Mouse (Mus musculus) neural tube, embryonic 12.5 days (tissue): ENCODE results near the gene Zfp605. TPM values are rescaled to one million over a fixed set of nuclear protein-coding genes. Genes with fewer than 3 reads are reported as not detected.
A peak's percentile ranks its signal among the peaks of the same experiment; 100 is the strongest.

Experiments used
- ATAC-seq: fragments of 200-750 bp; cut with Nextera tagmentation; 2 replicates; pipeline ENCODE4 v1.8.0; 2017; ENCODE audit warnings: low read depth, mild to moderate bottlenecking, moderate TSS enrichment, moderate library complexity; ENCODE audit not compliant: low FRiP score
- H3K27ac ChIP-seq: fragments of 300-500 bp; sonication (generic); 2 replicates; pipeline ENCODE4 v1.5.1; 2016
- H3K27me3 ChIP-seq: fragments of 300-500 bp; sonication (generic); replicated peaks from 2 replicates; pipeline ENCODE4 v1.6.1; 2016; ENCODE audit warnings: mild to moderate bottlenecking
- H3K36me3 ChIP-seq: fragments of 300-500 bp; sonication (generic); 2 replicates; pipeline ENCODE4 v1.6.1; 2016; ENCODE audit warnings: mild to moderate bottlenecking
- H3K4me1 ChIP-seq: fragments of 300-500 bp; sonication (generic); 2 replicates; pipeline ENCODE4 v1.6.1; 2016
- H3K4me2 ChIP-seq: fragments of 300-500 bp; sonication (generic); replicated peaks from 2 replicates; pipeline ENCODE4 v1.6.1; 2016; ENCODE audit warnings: mild to moderate bottlenecking
- H3K4me3 ChIP-seq: fragments of 300-500 bp; sonication (generic); 2 replicates; pipeline ENCODE4 v1.5.1; 2016
- H3K9ac ChIP-seq: fragments of 300-500 bp; sonication (generic); 2 replicates; pipeline ENCODE4 v1.6.1; 2016; ENCODE audit warnings: mild to moderate bottlenecking
- H3K9me3 ChIP-seq: fragments of 300-500 bp; sonication (generic); 2 replicates; pipeline ENCODE4 v1.6.1; 2016; ENCODE audit warnings: mild to moderate bottlenecking
- WGBS: fragments of 180-500 bp; shearing (Covaris S2); methylation state at CpG from one replicate; pipeline ENCODE4 v1.1.7; 2016; 5-methylcytosine and 5-hydroxymethylcytosine counted together
- polyA plus RNA-seq: library from polyadenylated mRNA; unstranded; fragments of >200 nt; fragmentation: Nextera tagmentation; extraction: Ambion mirVana; gene quantifications from 2 replicates; pipeline ENCODE4 v1.2.1, GENCODE M21; 2016

Gene Zfp605
- polyA plus RNA-seq, 1 experiment from 2014 or later: 9.3 TPM

GRCm38 (mm10) chr5:110135293-110136086 lies 25.6 kb downstream of the Zfp605 start, which contains the start of gene Chfr:
TSS of gene Chfr (plus strand) at chr5:110135842.
- Histone ChIP-seq H3K4me3 (peak within 1 kb of the TSS; percentile 83), H3K27ac (0 out of 2 replicates have a peak within 1 kb of the TSS, but pooled peaks have one; percentile 8), H3K4me1 (no peaks in the 10 kb centered on the region), H3K9me3 (peaks cover 1% of the 10 kb centered on the region; the same call in 1 of the 2 replicates), H3K36me3 (peaks cover 19% of the 10 kb centered on the region), H3K27me3 (no peaks in the 10 kb centered on the region), H3K9ac (peak within 1 kb of the TSS; percentile 79), H3K4me2 (peak within 1 kb of the TSS; percentile 62)
- peak; percentile 100 for ATAC-seq
- WGBS: 4% methylated on average over 46 of the region's 46 CpGs

GRCm38 (mm10) chr5:110136087-110136464 lies 26.2 kb downstream of the Zfp605 start:
- peak overlapping the region; percentile 79 for H3K9ac ChIP-seq
- no peaks in the 10 kb centered on the region for H3K27me3 ChIP-seq
- H3K4me3 ChIP-seq: peak overlapping the region; percentile 83
- peaks cover 17% of the 10 kb centered on the region for H3K36me3 ChIP-seq
- peak; percentile 64 for ATAC-seq
- H3K27ac ChIP-seq: 0 out of 2 replicates have a peak overlapping the region, but pooled peaks have one; percentile 8
- peak overlapping the region; percentile 62 for H3K4me2 ChIP-seq
- no peaks in the 10 kb centered on the region for H3K4me1 ChIP-seq
- H3K9me3 ChIP-seq: no peaks in the 10 kb centered on the region
- 6% methylated on average over 18 of the region's 18 CpGs for WGBS

DNA sequence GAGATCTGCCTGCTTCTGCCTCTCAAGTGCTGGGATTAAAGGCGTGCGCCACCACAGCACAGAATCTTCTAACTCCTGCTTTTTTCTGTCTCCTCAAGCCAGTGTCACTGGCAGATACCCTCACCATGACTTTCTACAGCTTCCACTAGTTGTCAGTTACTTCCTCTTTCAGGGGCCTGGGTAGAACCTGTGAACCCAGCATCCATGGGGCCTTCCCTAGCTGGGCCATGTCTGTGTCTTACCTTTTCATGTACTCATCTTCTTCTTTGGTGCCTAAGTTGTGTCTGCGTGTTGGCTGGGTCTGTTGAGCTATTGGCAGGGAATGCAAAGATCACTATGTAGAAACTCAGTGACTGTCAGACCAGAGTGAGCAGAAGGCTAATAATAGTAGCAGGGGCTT lies 27.9 kb downstream of the Zfp605 start:
- Histone ChIP-seq H3K4me1 (no peaks in the 10 kb centered on the region), H3K4me2 (no peak overlapping the region), H3K4me3 (no peak overlapping the region), H3K36me3 (peaks cover 24% of the 10 kb centered on the region), H3K27me3 (no peaks in the 10 kb centered on the region), H3K27ac (no peak overlapping the region), H3K9ac (no peak overlapping the region), H3K9me3 (no peaks in the 10 kb centered on the region)
- no peak for ATAC-seq
- 94% methylated on average over 3 of the region's 3 CpGs for WGBS

- H3K27ac ChIP-seq: no peak overlapping the region
- H3K4me2 ChIP-seq: no peak overlapping the region
- H3K4me1 ChIP-seq: no peaks in the 10 kb centered on the region
- no peak overlapping the region for H3K4me3 ChIP-seq
- WGBS: 94% methylated on average over 3 of the region's 3 CpGs
- no peaks in the 10 kb centered on the region for H3K9me3 ChIP-seq
- no peaks in the 10 kb centered on the region for H3K27me3 ChIP-seq
- H3K36me3 ChIP-seq: peaks cover 35% of the 10 kb centered on the region
- ATAC-seq: no peak
- no peak overlapping the region for H3K9ac ChIP-seq
These were observed 29.4 kb downstream of the Zfp605 start for GRCm38 (mm10) chr5:110139325-110139724.

GRCm38 (mm10) chr5:110140424-110140823 lies 30.5 kb downstream of the Zfp605 start:
- no peak for ATAC-seq
- H3K9me3 ChIP-seq: no peaks in the 10 kb centered on the region
- 94% methylated on average over 7 of the region's 7 CpGs for WGBS
- no peaks in the 10 kb centered on the region for H3K4me1 ChIP-seq
- no peak overlapping the region for H3K9ac ChIP-seq
- H3K36me3 ChIP-seq: peaks cover 45% of the 10 kb centered on the region
- H3K4me3 ChIP-seq: no peak overlapping the region
- H3K4me2 ChIP-seq: no peak overlapping the region
- no peaks in the 10 kb centered on the region for H3K27me3 ChIP-seq
- no peak overlapping the region for H3K27ac ChIP-seq

DNA sequence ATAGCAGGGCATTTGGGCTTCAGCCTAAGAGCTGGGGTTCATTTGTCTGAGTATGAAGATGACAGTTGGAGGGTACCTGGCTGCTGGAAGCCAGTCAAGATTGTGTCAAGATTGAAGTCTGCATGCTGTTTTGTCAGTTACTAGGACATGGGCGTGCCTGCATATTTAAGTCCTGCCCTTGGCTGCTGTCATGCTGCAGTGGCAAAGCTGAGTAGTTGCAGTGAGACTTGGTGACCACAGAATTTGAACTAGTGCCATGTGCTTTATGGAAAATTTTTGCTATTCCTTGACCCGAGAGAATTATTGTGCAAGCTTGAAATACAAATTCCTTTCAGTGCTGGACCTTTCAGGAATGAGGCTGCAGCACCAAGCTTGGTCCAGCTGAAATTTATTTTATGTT lies 32.4 kb downstream of the Zfp605 start:
- H3K27me3 ChIP-seq: no peaks in the 10 kb centered on the region
- H3K4me1 ChIP-seq: no peaks in the 10 kb centered on the region
- no peak overlapping the region for H3K9ac ChIP-seq
- peaks cover 61% of the 10 kb centered on the region for H3K36me3 ChIP-seq
- ATAC-seq: no peak
- no peak overlapping the region for H3K4me2 ChIP-seq
- no peak overlapping the region for H3K27ac ChIP-seq
- no peaks in the 10 kb centered on the region for H3K9me3 ChIP-seq
- 96% methylated on average over 2 of the region's 2 CpGs for WGBS
- no peak overlapping the region for H3K4me3 ChIP-seq

DNA sequence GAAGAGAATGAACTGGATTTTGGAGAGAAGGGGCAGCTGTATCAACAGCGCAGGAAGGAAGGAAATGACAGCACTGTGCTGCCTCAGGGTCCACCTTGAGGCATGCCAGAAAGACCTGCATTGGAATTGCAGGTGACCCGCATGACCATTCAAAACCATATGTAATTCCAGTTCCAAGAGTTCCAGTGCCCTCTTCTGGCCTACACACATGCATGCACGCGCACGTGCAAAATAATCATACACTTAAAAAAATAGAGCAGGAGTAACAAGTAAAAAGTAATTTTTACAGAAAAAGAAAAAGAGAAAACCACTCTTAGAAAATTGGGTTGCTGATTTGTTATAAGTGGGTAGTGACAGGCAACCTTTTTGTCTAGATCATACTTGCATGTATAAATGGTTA lies 33.1 kb downstream of the Zfp605 start:
- no peak overlapping the region for H3K4me2 ChIP-seq
- H3K27ac ChIP-seq: no peak overlapping the region
- H3K9me3 ChIP-seq: no peaks in the 10 kb centered on the region
- H3K36me3 ChIP-seq: peaks cover 67% of the 10 kb centered on the region
- no peaks in the 10 kb centered on the region for H3K27me3 ChIP-seq
- no peak overlapping the region for H3K9ac ChIP-seq
- WGBS: 92% methylated on average over 5 of the region's 5 CpGs
- no peaks in the 10 kb centered on the region for H3K4me1 ChIP-seq
- no peak for ATAC-seq
- no peak overlapping the region for H3K4me3 ChIP-seq

DNA sequence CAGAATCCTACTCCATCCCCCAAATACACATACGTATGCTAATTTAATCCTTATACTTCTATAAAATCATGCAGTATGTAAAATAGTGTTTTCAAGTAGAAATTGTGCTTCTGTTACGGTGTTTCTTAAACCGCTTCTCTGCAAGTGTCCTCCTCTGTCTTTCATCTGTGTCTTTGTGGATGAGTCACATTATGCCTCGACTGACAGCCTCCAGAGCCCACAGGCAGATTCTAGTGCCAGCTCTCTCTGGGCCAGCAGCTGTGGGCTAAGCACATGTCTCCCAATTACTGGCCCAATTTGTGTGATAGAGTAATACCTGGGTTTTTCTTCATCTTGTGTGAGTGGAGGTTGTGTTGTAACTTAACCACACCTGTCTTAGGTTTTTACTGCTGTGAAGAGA lies 59.5 kb downstream of the Zfp605 start:
- no peaks in the 10 kb centered on the region for H3K9me3 ChIP-seq
- H3K4me1 ChIP-seq: no peaks in the 10 kb centered on the region
- ATAC-seq: no peak
- no peaks in the 10 kb centered on the region for H3K27me3 ChIP-seq
- H3K27ac ChIP-seq: no peak overlapping the region
- no peak overlapping the region for H3K4me3 ChIP-seq
- H3K9ac ChIP-seq: no peak overlapping the region
- peaks cover 70% of the 10 kb centered on the region for H3K36me3 ChIP-seq
- H3K4me2 ChIP-seq: no peak overlapping the region
- WGBS: 93% methylated on average over 4 of the region's 4 CpGs

- H3K27ac ChIP-seq: no peak within 1 kb of the TSS
- peaks cover 9% of the 10 kb centered on the region for H3K4me1 ChIP-seq
- under 1% methylated on average over 41 of the region's 41 CpGs for WGBS
- H3K27me3 ChIP-seq: no peaks in the 10 kb centered on the region
- peak within 1 kb of the TSS; percentile 90 for H3K4me2 ChIP-seq
- no peaks in the 10 kb centered on the region for H3K9me3 ChIP-seq
- peak within 1 kb of the TSS; percentile 84 for H3K9ac ChIP-seq
- peaks cover 11% of the 10 kb centered on the region; the same call in 1 of the 2 replicates for H3K36me3 ChIP-seq
- peak; percentile 97 for ATAC-seq
- H3K4me3 ChIP-seq: peak within 1 kb of the TSS; percentile 92
These were observed 66.6 kb downstream of the Zfp605 start, which contains the start of gene Golga3 for GRCm38 (mm10) chr5:110176362-110177020. TSS of gene Golga3 (plus strand) at chr5:110176701.

GRCm38 (mm10) chr5:110177021-110177420 lies 67.1 kb downstream of the Zfp605 start:
- Histone ChIP-seq H3K9ac (peak overlapping the region; percentile 84), H3K4me2 (peak overlapping the region; percentile 90), H3K27me3 (no peaks in the 10 kb centered on the region), H3K4me3 (peak overlapping the region; percentile 92), H3K27ac (no peak overlapping the region), H3K36me3 (peaks cover 13% of the 10 kb centered on the region), H3K9me3 (no peaks in the 10 kb centered on the region), H3K4me1 (peaks cover 9% of the 10 kb centered on the region)
- ATAC-seq: peak; percentile 17
- 4% methylated on average over 19 of the region's 19 CpGs for WGBS

DNA sequence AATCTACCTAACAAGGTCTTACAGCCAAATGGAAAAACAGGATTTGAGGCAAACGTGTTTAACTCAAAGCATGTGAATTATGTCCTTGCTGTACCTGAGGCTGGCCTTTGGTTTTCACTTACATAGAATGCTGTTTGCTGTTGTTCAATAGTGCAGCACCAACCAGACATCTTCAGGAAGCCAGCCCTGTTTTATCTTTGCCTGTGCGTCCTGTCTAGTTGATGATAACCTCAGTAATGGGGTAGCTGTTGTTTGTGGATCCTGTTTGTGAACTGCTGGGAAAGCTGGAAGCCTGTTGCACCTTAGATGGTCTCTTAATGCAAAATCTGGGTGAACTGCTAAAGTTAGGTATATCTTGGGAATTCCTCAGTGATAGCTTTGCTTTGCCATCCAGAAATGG lies 68.7 kb downstream of the Zfp605 start:
- no peak overlapping the region for H3K9ac ChIP-seq
- H3K4me2 ChIP-seq: no peak overlapping the region
- H3K4me3 ChIP-seq: no peak overlapping the region
- WGBS: 91% methylated on average over 2 of the region's 2 CpGs
- H3K9me3 ChIP-seq: no peaks in the 10 kb centered on the region
- ATAC-seq: no peak
- no peaks in the 10 kb centered on the region for H3K27me3 ChIP-seq
- peaks cover 9% of the 10 kb centered on the region for H3K4me1 ChIP-seq
- H3K36me3 ChIP-seq: peaks cover 16% of the 10 kb centered on the region
- H3K27ac ChIP-seq: no peak overlapping the region
